Mouse (Mus musculus): ENCODE data around the gene Atrn.

The Atrn gene

DNA sequence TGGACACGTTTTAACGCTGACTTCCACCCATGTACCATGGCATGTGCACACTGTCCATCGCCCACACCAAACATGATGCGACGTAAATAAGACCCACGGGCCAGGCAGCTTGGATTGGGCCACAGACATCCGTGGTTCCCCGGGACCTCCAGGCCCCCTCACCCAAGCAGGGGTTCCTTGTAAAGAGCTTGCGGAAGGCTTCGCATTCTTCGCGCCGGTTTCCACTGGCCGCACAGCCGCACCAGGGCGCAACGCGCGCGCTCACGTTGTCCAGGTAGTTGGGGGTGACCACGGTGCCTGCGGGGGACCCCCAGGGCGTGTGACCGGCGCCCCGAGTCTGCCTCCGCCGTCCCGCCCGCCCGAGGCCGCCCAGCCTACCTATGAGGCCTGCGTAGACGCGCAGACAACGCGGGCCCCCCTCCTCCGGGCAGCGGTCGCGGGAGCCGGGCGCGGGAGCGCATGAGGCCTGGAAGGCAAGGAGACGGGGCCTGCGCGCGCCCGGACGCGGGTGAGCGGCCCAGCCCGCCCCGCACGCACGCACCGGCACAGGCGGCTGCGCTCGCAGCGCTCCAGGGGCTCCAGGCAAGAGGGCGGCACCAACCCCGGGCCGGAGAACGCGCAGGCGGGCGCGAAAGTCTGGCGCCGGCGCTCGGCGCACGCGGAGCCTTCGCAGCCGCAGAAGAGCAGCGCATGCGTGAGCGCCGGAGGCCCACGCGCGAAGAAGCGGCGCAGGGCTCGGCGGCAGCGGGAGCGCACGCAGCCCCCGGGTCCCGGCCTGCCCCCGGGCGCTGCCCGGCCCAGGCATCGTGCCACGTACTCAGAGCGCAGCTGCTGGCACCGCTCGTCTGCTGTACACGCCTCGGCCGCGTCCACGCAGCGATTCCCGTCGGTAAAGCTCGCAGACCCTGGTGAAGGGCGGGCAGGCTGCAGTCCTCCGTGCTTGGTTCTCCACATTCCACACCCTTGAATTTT, 134.8 kb downstream of the Atrn start:
- DNase-seq = peak; percentile 82 to 84

GRCm38 (mm10) chr2:131042988-131043387, 136.7 kb downstream of the Atrn start, which contains the start of gene Gfra4:
Gene Gfra4, minus strand, starts transcription at chr2:131043088.
- DNase-seq = no peak

- DNase-seq = no peak
These were observed 138.1 kb downstream of the Atrn start for GRCm38 (mm10) chr2:131044354-131044852.

- DNase-seq = peak in 1 of 2 experiments; percentile 45
These were observed 138.9 kb downstream of the Atrn start for GRCm38 (mm10) chr2:131044989-131045720.

GRCm38 (mm10) chr2:131046025-131046424, 139.7 kb downstream of the Atrn start:
- no peak for DNase-seq

DNA sequence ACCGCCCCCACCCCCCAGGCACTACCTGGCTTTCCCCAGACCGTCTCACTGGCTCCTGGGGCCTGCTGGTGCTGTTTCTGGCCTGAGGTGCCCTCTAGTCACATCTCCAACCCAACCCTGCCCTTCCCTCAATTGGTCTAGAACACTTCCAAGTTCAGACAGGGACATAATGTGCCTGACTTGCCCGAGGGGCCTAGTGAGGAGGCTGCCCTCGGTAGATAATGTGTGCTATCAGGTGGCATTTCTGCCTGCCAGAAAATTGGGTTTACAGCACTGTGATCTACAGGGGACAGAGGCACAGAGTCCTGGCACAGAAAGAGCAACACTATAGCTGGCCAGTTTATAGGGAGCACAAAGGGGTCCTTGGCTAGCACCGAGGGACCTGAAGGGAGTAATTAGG, 145.7 kb downstream of the Atrn start:
- DNase-seq = no peak

- peak in 1 of 2 experiments; percentile 25 for DNase-seq
These were observed 146.6 kb downstream of the Atrn start for GRCm38 (mm10) chr2:131052862-131053418.

DNA sequence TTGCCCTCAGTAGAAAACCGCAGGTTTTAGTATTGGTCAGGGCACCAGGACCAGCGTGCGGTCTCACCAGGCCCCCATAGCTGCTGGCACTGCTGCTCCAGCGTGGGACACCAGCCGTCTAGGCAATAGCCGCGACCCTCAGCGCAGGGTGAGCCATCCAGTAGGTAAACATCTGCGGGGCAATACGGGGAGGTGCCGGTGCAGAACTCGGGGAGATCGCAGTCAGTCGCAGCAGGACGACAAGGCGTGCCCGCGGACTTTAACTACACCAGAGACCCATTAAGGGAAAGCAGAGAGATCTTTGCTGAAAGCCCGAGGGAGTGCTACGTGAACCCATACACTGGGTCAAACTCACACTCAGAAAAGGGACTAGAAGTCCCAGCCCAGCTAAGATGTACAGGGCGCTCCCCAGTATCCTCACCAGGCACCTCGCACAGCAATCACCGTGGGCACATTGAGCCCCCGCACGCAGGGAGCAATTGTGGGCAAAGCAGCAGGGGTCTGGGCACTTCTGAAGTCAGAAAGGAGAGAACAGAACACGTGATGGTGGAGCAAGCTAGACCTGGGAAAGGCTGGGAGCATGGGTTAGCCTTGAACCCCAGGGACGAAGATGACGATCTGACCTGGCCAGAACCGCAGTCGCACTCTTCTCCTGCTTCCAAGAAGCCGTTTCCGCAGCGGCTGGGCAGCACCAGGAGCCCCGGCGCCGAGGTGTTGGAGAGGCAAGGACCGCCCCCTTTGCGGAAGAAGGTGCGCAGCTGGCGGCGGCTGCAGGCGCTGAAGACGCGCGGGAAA, 147.8 kb downstream of the Atrn start:
- no peak for DNase-seq

DNA sequence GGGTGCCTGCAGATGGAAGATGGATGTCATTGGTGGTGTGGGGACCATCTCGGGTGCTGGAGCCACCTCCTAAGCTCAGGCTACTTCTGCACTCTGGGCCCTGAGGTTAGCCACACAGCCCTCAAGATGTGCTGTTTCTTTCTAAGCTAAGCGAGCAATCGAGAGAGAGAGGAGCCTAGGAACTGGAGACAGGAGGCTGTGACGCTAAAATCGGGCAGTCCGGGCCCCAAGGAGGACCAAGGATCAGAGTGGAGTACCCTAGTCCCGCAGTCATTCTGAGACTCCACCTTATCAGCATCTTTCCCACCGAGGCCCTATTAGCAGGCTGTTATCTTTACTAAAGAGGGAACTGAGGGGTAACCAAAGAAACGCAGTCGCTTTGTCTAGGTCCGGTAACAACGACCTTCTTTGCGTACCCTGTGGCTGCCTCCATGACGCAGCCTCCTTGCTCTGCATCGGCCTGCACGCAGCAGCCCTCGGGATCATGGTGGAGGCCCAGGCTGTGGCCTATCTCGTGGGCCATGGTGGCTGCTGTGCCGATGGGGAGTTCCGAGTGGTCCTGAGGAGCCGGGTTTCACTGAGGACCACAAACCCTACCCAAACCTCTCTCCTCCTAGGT, 148.5 kb downstream of the Atrn start:
- DNase-seq = no peak

- peak; percentile 57 to 76 for DNase-seq
These were observed 149.3 kb downstream of the Atrn start for GRCm38 (mm10) chr2:131055631-131056030.

DNA sequence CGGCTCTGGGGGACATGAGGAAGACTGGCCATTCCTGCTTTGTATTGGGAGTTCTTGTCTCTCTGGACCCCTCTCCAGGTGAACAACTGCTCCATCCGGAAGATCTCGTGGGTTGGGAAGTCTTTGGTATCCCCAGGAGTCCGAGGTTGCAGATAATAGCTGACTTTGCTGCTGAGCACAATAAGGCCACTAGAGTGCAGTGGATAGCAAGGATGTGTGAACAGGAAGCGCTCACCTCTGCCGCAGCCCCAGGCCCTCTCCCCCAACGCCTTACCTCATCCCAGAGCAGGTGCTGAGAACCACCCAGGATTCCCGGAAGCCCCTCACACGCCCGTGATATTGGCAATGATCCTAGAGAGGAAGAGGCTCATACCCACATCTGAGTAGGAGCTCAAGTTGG, 149.9 kb downstream of the Atrn start:
- DNase-seq = peak; percentile 36 to 41

DNA sequence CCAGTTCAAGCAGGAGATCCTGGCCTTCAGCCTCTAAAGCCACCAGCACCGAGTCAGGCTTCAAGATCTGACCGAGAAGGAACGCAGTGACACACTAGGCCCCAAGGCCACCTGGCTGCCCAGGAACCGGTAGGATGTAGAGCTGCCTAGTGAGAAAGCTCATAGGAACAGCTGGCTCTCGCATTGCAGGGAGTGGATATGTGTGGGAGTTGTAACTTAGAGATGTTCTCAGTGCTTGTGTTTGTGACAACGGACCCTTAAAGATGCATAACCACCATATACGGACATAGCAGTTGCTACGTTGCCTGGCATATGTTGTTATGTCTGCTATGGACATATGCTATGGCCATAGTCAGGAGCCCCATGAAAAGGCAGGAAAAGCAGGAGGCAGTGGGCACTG, 152.4 kb downstream of the Atrn start:
- no peak for DNase-seq

- peak; percentile 48 to 51 for DNase-seq
These were observed 153.1 kb downstream of the Atrn start for GRCm38 (mm10) chr2:131059377-131059776.

DNA sequence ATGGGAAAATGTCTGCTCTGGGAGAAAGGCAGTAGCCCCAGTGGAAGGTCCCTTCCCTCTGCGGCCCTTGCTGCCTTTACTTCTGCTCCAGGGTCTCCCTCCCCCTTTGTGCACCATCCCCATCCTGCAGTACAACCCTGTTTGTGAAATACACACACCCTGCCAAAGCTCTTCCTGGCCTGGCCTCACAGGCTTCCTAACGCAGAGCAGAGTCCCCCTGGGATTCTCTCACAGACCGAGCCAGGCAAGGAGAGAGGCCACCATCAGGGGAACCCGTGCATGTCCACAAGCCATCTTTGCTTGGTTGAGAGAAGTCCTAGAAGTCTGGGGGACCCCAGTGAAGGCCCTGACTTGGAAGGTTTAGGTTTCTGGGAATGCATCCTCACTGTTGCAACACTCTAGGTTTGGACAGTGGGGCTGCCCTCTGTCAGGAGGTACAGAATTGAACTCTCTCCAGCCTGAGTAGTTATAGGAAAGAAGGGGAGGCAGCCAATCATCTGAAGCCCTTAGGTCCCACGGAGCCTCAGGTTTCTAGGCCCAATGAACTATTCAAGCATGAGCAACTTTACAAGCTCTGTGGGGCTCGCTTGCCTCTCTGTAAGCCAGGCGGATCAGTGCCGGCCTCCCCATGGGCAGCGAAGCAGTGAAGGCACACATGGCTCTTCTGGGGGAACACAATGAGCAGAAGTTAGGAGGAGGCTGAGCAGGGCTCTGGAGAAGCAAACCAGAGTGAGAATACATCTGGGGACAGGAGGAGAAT, 153.7 kb downstream of the Atrn start:
- no peak for DNase-seq

DNA sequence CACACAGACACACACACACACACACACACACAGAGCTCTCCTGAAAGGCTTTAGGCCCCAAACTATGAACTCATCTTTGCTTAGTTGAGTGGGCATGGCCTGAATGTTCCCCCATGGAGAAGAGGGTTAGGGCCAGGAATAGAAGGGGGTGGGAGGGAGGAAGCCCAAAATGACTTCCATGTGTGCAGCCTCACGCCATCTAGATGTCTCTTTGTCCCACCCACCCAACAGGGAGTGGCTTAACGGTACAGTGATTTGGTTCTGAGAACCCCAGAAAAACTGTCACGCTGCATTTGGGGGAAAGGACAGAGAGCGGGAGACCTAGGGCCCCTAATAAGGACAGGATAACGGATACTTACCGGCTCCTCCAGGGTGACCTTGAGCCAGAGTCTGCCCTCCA, 154.5 kb downstream of the Atrn start:
- DNase-seq = no peak

GRCm38 (mm10) chr2:131061607-131062006, 155.3 kb downstream of the Atrn start:
- DNase-seq = no peak

DNA sequence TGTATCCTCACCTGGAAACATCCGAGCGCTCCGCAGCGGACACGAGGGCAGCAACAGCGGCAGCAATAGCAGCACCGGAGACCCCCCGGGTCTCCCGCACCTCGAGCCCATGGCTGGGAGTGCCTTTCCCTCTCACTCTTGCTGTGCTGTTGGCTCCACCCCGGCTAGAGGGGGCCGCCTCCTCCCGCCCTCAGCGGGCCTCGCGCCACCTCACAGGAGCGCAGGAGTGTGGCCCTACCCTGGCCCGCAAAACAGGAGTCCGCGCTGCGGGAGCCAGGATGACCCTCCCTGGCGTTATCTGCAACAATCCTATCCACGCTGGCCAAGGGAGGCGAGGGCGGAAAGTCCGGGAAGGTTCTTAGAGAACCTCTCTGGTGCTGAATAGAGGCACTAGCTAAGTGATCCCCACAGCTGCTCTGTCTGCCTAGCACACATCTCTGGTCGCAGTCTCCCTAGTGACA, 157.1 kb downstream of the Atrn start, which contains the start of gene Adam33:
Adam33 (minus strand) TSS at position 411 of the 461 bp plus-strand sequence.
- no peak for DNase-seq

DNA sequence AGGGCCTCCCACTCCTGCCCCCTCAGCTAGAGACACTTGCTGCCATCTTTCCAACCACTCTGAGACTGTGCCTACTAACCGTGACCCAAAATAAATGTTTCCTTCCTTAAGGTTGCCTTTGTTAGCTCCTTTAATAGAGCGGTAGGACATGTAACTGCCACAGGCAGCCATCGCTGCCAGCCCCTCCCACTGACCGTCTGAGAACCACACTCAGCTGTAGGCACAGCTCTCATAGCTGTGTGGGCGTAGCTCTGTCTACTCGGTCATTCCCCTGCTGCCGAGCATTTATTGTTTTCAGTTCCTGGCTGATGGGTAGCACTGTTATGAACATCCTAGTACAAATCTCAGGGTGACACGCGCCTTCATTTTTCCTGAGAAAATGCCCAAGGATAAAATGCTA, 160.0 kb downstream of the Atrn start:
- no peak for DNase-seq

- DNase-seq = no peak
These were observed 161.2 kb downstream of the Atrn start for GRCm38 (mm10) chr2:131067481-131067880.

DNA sequence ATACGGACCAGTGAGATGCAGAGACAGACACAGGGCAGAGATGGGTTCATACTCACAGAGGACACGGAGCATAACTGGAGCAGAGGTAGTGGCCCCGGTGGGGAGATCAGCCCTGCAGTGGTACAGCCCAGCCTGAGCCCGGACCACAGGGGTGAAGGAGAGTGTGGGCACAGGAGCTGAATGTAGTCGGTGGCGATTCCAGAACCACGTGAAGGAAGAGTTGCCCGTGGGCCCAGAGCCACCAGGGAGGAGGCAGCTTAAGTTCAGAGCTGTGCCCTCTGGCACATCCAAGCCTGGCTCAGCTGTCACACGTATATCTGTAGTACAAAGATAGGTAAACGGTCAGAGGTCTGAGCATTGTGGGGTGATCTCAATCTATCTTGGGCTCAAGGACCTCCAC, 166.2 kb downstream of the Atrn start:
- DNase-seq = no peak

All from cerebellum, postnatal 10 days (tissue).